Mouse (Mus musculus): ENCODE data around the gene Cdc34b. TPM values are rescaled to one million over a fixed set of nuclear protein-coding genes. Genes with fewer than 3 reads are reported as not detected.
A peak's percentile ranks its signal among the peaks of the same experiment; 100 is the strongest.

Cdc34b gene
- polyA plus RNA-seq, 1 experiment, result not detected

DNA sequence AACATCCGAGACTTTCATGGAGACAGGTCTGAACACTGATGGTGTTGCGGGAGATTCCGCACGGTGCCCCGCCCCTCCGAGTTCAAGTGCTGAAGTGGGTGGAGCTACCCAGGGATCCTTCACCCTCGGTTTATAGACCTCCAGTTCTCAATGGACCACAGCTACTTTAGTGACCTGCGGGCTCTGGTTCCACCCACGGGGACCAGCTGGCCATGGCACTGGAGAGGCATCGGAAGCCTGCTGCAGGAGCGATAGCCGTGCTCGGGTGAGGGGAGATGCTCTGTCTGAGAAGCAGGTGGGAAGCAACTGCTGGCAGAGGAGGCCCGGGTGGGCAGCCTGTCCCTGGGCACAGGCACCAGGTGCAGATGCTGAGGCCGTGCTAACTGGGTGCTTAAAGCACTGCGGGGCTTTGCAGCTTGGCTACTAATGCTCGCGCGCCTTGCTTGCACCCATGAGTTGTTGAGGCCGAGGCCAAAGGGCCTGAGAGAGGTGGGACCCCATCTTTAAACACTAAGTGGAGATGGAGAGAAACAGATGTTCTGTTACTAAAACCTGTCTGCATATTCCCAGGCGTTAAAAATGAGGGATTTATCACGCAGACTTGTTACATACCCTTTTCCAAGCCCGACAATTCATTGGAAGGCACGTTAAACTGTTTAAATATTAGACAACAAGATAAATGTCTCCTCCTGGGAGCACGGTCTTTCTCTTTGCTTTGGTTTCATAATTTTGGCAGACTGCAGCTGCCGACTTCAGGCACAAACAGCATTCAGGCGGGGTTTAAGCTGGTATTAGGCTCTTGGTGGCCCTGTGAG is 40.0 kb upstream of the Cdc34b start:
- 89% methylated on average over 27 of the region's 27 CpGs for WGBS
- TF ChIP-seq POLR2A (IDR thresholded peaks at IDR 0.05; ENCODE audit: control insufficient read depth, extremely low read depth, insufficient read depth, low read length, poor library complexity) (no peak), CTCF (IDR thresholded peaks at IDR 0.05; ENCODE audit: borderline replicate concordance, control insufficient read depth, extremely low read depth, insufficient read depth, low read length, poor library complexity) (no peak)
- no peak overlapping the region for H3K27ac ChIP-seq (ENCODE audit: control insufficient read depth, insufficient read depth, low read length)
- no peak overlapping the region for H3K4me3 ChIP-seq (ENCODE audit: control insufficient read depth, insufficient read depth, low read length)
- DNase-seq, result no peak
- H3K27me3 ChIP-seq (ENCODE audit: control insufficient read depth, insufficient read depth, low read length), result no peaks in the 10 kb centered on the region
- H3K4me1 ChIP-seq (replicated peaks; ENCODE audit: control insufficient read depth, insufficient read depth, low read length), result peaks cover 26% of the 10 kb centered on the region
- H3K36me3 ChIP-seq (ENCODE audit: control insufficient read depth, insufficient read depth, low read length), result no peaks in the 10 kb centered on the region

DNA sequence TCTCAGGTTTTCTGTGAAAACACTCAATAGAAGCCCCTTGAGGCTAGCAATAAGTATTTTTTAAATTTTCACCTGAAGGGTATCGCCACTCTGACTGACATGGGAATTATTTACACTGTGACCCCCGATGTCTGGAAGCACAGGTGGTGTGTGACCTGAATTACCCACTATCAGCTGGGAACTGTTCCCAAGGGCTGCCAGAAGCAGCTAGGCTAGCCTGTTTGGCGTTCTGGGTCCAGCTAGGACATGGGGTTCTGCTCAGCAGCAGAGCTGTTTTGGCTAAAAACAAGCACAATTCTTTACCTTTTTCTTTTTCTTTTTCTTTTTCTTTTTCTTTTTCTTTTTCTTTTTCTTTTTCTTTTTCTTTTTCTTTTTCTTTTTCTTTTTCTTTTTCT is 39.4 kb upstream of the Cdc34b start:
- DNase-seq, result no peak
- WGBS, result 91% methylated on average over 3 of the region's 3 CpGs
- Histone ChIP-seq H3K36me3 (ENCODE audit: control insufficient read depth, insufficient read depth, low read length) (no peaks in the 10 kb centered on the region), H3K27me3 (ENCODE audit: control insufficient read depth, insufficient read depth, low read length) (no peaks in the 10 kb centered on the region), H3K4me1 (replicated peaks; ENCODE audit: control insufficient read depth, insufficient read depth, low read length) (peaks cover 22% of the 10 kb centered on the region), H3K27ac (ENCODE audit: control insufficient read depth, insufficient read depth, low read length) (no peak overlapping the region), H3K4me3 (ENCODE audit: control insufficient read depth, insufficient read depth, low read length) (no peak overlapping the region)
- TF ChIP-seq CTCF (IDR thresholded peaks at IDR 0.05; ENCODE audit: borderline replicate concordance, control insufficient read depth, extremely low read depth, insufficient read depth, low read length, poor library complexity) (no peak), POLR2A (IDR thresholded peaks at IDR 0.05; ENCODE audit: control insufficient read depth, extremely low read depth, insufficient read depth, low read length, poor library complexity) (no peak)

DNA sequence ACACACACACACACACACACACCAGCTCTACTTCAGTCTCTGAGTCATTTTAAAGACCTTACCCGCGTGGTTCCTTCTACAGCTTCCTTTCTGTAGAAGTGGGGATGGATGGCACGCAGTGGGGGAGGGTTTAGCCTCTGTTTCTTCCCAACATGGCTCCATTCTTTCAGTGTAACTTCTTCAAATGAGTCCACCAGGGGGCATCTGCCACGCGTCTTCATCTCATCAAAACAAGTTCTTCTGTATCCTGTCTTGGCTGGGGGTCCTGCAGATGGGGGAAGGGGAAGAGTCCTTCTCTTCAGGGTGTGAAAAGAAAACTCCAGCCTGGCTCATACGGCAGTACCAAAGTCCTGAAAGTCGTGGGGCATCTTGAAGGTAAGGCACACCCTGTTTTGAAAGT is 37.6 kb upstream of the Cdc34b start:
- WGBS, result 44% methylated on average over 7 of the region's 7 CpGs
- TF ChIP-seq POLR2A (IDR thresholded peaks at IDR 0.05; ENCODE audit: control insufficient read depth, extremely low read depth, insufficient read depth, low read length, poor library complexity) (no peak), CTCF (IDR thresholded peaks at IDR 0.05; ENCODE audit: borderline replicate concordance, control insufficient read depth, extremely low read depth, insufficient read depth, low read length, poor library complexity) (no peak)

DNA sequence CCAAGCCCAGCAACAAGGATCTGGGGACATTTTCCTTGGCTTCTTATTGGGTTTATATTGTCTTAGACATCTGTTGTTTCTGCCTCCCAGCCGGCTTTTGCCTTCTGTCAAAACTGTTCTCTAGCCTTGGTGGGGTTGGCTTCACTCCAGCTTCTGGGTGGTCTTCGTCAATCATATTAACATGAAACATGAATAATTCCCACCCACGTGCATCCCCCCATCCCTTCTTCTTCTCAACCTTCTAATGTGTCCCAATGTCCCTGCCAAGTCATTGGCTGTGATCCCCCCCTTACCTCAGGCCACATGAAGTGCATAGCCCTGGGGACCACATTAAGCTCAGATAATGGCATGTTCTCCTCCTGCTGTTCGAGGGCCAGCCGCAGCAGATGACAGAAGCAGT is 37.1 kb upstream of the Cdc34b start, which contains the start of gene Gm11541:
Gene Gm11541, minus strand, starts transcription at position 28 of the 400 bp plus-strand sequence.
- WGBS, result 97% methylated on average over 5 of the region's 5 CpGs
- Histone ChIP-seq H3K27ac (ENCODE audit: control insufficient read depth, insufficient read depth, low read length) (no peak within 1 kb of the TSS), H3K4me3 (ENCODE audit: control insufficient read depth, insufficient read depth, low read length) (no peak within 1 kb of the TSS), H3K27me3 (ENCODE audit: control insufficient read depth, insufficient read depth, low read length) (no peaks in the 10 kb centered on the region), H3K4me1 (replicated peaks; ENCODE audit: control insufficient read depth, insufficient read depth, low read length) (peaks cover 7% of the 10 kb centered on the region), H3K36me3 (ENCODE audit: control insufficient read depth, insufficient read depth, low read length) (no peaks in the 10 kb centered on the region)
- TF ChIP-seq CTCF (IDR thresholded peaks at IDR 0.05; ENCODE audit: borderline replicate concordance, control insufficient read depth, extremely low read depth, insufficient read depth, low read length, poor library complexity), result no peak
- no peak for TF ChIP-seq POLR2A (IDR thresholded peaks at IDR 0.05; ENCODE audit: control insufficient read depth, extremely low read depth, insufficient read depth, low read length, poor library complexity)
- DNase-seq, result no peak

More for the DNA sequence above, 37.6 kb upstream of the Cdc34b start:
- DNase-seq, result peak; percentile 27
- no peak overlapping the region for H3K4me3 ChIP-seq (ENCODE audit: control insufficient read depth, insufficient read depth, low read length)
- H3K4me1 ChIP-seq (replicated peaks; ENCODE audit: control insufficient read depth, insufficient read depth, low read length), result peaks cover 7% of the 10 kb centered on the region
- H3K27ac ChIP-seq (ENCODE audit: control insufficient read depth, insufficient read depth, low read length), result no peak overlapping the region
- no peaks in the 10 kb centered on the region for H3K36me3 ChIP-seq (ENCODE audit: control insufficient read depth, insufficient read depth, low read length)
- H3K27me3 ChIP-seq (ENCODE audit: control insufficient read depth, insufficient read depth, low read length), result no peaks in the 10 kb centered on the region

DNA sequence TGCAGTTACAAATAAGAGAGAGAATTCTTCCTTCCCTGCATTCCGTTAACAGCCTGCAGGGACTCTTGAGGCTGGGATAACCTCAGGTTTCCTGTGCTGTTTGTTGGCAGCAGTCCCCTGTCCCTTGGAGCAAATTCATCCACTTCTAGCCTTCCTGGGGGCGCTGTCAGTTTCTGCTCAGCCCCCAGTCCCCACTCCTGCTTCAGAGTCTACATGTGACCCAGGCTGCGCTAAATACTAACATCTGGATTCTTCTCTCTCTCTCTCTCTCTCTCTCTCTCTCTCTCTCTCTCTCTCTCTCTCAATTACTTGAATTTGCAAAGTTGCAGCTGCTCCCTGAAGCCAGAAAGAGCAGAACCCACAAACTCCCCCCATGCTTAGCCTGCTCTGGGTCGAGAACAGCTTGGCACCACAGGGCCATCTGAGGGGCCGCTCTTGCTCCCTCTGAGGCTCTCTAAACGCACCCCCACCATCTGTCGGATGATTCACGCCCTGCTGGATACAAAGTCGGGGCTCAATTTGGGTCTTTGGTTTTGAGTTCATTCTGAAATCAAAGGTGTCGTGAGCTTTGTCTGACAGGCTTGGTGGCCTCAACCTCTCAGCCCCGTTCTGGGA is 28.2 kb upstream of the Cdc34b start:
- 60% methylated on average over 11 of the region's 11 CpGs for WGBS
- TF ChIP-seq POLR2A (IDR thresholded peaks at IDR 0.05; ENCODE audit: control insufficient read depth, extremely low read depth, insufficient read depth, low read length, poor library complexity), result no peak
- TF ChIP-seq CTCF (IDR thresholded peaks at IDR 0.05; ENCODE audit: borderline replicate concordance, control insufficient read depth, extremely low read depth, insufficient read depth, low read length, poor library complexity), result no peak
- H3K27me3 ChIP-seq (ENCODE audit: control insufficient read depth, insufficient read depth, low read length), result no peaks in the 10 kb centered on the region
- no peaks in the 10 kb centered on the region for H3K36me3 ChIP-seq (ENCODE audit: control insufficient read depth, insufficient read depth, low read length)
- DNase-seq, result no peak
- H3K4me3 ChIP-seq (ENCODE audit: control insufficient read depth, insufficient read depth, low read length), result no peak overlapping the region
- H3K27ac ChIP-seq (ENCODE audit: control insufficient read depth, insufficient read depth, low read length), result no peak overlapping the region
- peaks cover 8% of the 10 kb centered on the region for H3K4me1 ChIP-seq (replicated peaks; ENCODE audit: control insufficient read depth, insufficient read depth, low read length)

DNA sequence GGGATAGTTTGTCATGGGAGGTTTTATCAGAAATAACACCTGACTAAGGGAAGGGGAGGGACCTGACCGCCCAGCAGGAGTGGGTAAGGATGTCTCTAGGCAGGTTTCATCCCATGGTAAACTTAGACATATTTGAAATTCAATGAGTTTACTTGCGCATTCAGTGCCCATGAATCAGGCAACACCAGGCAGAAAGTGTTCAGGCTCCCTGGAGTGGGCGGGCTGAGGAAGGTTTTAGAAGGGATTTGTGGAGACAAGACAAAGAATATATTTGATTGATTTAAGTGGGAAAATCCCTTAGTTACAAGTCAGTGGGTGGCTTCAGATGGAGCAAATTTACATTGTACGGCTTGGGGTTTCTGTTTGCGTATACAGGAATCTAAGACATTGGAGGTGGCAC is 26.0 kb upstream of the Cdc34b start:
- Histone ChIP-seq H3K36me3 (ENCODE audit: control insufficient read depth, insufficient read depth, low read length) (no peaks in the 10 kb centered on the region), H3K27ac (ENCODE audit: control insufficient read depth, insufficient read depth, low read length) (no peak overlapping the region), H3K4me3 (ENCODE audit: control insufficient read depth, insufficient read depth, low read length) (no peak overlapping the region), H3K27me3 (ENCODE audit: control insufficient read depth, insufficient read depth, low read length) (no peaks in the 10 kb centered on the region), H3K4me1 (replicated peaks; ENCODE audit: control insufficient read depth, insufficient read depth, low read length) (peaks cover 17% of the 10 kb centered on the region)
- no peak for TF ChIP-seq POLR2A (IDR thresholded peaks at IDR 0.05; ENCODE audit: control insufficient read depth, extremely low read depth, insufficient read depth, low read length, poor library complexity)
- no peak for TF ChIP-seq CTCF (IDR thresholded peaks at IDR 0.05; ENCODE audit: borderline replicate concordance, control insufficient read depth, extremely low read depth, insufficient read depth, low read length, poor library complexity)
- WGBS, result 94% methylated on average over 5 of the region's 5 CpGs
- DNase-seq, result no peak

Measured in thymus, adult 2 months (tissue).